Mouse (Mus musculus) lung, postnatal 0 days (tissue): ENCODE results near the gene Tapbp.

Experiments used
- CTCF ChIP-seq: IDR thresholded peaks from 2 replicates; pipeline ENCODE4 v1.5.1; 2016; ENCODE audit warnings: antibody characterized with exemption, mild to moderate bottlenecking
- EP300 ChIP-seq: IDR thresholded peaks from 2 replicates; pipeline ENCODE4 v1.6.1; 2016; ENCODE audit warnings: antibody characterized with exemption, mild to moderate bottlenecking, control low read depth

- TF ChIP-seq CTCF (no peak), EP300 (no peak)
These were observed 43.4 kb downstream of the Tapbp start for GRCm38 (mm10) chr17:33959135-33959534.
